Mouse (Mus musculus): ENCODE results near the gene Kdf1.
A peak's percentile ranks its signal among the peaks of the same experiment; 100 is the strongest.

Kdf1 gene

DNA sequence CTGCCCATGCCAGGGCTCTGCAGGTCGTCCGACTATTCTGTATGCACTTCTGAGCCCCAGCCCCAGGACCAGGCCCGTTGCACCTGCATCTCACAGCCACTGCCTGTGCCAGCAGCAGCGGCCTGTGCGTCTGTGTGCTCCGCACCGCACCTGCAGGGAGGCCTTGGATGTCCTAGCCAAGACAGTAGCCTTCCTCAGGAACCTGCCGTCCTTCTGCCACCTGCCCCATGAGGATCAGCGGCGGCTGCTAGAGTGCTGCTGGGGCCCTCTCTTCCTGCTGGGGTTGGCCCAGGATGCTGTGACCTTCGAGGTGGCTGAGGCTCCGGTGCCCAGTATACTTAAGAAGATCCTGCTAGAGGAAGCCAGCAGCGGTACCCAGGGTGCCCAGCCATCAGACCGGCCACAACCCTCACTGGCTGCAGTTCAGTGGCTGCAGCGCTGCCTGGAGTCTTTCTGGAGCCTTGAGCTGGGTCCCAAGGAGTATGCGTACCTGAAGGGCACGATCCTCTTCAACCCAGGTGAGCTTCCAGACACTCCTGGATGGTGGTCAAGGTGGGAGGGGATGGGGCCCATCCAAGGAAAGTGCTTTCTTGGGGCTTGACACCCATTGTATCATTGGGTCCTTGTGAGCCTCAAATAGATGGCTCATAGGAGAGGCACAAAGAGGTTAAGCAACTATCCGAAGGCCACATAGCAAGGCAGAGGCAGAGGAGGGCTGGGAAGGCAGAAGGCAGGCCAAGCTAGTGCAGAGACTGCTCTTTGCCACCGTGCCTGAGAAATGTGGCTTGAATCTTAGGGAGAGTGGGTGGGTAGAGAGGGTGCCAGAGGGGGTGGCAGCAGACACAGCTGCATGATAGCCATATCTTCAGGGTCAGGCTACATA, 34.9 kb downstream of the Kdf1 start:
- no peak for DNase-seq (ENCODE audit: low read depth, low spot score)

DNA sequence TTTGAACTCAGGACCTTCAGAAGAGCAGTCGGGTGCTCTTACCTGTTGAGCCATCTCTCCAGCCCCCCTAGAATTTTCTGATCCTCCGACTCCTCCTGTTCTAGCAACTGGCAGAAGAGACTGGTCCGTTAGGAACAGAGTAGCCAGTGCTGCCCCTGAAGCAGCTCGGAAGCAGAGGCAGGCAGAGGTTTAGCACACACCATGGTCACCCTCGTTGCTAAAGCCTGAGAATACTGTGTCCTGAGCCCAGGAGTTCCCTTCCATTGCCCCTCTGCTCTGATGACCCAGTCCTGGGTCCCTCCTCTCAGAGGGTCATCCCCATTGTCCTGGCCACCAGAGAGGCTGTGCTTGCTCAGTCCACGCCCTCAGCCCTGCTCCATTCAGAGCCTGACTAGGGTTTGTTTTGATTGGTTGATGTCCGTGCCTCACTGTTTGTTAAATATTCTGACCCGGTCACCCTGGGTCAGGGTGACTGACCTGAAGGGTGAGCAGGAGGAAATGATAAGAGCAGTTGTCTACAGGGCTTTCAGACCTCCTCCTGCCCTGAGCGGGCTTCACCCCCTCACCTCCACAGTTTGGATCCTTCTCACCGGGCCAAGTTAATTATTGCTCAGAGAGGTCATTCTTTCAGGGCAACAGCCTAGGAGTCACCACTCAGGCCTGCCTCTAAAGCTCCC, 38.4 kb downstream of the Kdf1 start:
- DNase-seq (ENCODE audit: low read depth, low spot score), result peak; percentile 18

DNA sequence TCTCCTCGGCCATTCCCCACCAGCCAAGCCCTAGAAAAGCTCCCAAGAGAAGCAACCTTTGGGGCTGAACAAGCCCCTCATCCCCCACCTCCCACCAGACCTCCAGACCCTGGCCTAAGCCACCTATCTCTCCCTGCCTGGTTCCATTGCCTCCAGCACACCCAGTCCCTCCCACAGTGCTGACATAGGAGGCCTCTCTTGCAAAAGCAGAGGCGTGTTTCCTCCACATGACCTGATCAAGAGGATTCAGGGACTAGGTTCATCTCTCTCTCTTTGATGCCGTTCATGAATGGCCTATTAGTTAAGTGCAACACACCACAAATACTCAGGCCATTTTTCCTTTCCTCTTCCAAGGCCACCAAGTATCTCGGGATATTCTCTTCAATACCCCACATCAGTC, 41.1 kb downstream of the Kdf1 start:
- no peak for DNase-seq (ENCODE audit: low read depth, low spot score)

DNA sequence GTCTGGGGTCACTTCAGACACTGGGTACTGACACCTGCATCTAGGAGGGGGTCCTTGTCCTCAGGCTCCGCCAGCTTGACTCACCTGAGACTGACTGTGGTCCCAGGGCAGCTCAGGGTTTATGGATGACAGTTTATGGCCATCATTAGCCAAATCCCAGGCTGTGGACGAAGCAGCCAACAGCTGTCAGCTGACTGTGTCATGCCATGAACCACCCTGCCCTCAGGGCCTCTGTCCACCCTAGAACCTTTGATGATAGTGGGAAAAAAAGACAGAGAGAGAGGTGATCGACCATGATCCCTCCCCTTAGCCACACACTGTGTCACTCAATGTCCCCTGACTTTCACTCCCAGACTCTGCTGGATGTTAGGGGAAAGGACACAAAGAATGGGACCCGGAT, 42.9 kb downstream of the Kdf1 start:
- DNase-seq (ENCODE audit: low read depth, low spot score), result no peak

DNA sequence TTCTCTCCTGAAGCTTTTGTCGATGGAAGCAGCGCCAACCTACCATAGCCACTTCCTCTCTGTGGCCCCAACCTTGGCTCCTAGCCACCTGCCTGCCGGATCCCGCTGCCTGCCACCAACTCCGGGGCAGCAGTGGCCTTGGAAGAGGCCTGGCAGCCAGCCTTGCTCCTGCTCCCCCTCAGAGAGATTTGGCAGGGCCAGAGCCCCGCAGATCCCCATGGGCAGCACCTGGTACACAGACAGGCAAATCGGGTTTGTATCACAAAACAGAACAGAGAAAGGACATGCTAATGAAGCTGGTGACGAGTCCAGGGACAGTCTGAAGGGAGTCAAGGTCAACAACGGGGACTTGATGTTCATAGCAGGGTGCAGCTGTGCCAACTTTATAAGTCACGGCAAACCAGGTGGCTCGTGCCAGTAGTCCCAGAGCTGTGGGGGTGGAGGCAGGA, 44.4 kb downstream of the Kdf1 start:
- no peak for DNase-seq (ENCODE audit: low read depth, low spot score)

DNA sequence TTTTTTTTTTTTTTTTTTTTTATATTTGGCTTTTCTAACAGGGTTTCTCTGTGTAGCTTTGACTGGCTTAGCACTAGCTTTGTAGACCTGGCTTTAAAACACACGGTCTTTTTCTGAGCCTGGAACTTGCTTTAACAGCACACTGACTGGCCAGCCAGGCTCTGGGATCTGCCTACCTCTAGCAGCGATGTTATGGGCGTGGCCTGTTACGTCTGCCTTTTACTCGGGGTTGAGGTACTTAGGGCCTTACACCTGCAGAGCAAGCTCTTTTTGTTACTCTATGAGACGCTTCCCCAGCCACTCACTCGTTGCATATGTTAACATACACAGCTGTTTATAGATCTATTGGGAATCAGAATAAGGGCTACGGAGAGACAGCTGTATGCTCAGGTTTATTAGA, 48.5 kb downstream of the Kdf1 start:
- DNase-seq (ENCODE audit: low read depth, low spot score), result no peak

DNA sequence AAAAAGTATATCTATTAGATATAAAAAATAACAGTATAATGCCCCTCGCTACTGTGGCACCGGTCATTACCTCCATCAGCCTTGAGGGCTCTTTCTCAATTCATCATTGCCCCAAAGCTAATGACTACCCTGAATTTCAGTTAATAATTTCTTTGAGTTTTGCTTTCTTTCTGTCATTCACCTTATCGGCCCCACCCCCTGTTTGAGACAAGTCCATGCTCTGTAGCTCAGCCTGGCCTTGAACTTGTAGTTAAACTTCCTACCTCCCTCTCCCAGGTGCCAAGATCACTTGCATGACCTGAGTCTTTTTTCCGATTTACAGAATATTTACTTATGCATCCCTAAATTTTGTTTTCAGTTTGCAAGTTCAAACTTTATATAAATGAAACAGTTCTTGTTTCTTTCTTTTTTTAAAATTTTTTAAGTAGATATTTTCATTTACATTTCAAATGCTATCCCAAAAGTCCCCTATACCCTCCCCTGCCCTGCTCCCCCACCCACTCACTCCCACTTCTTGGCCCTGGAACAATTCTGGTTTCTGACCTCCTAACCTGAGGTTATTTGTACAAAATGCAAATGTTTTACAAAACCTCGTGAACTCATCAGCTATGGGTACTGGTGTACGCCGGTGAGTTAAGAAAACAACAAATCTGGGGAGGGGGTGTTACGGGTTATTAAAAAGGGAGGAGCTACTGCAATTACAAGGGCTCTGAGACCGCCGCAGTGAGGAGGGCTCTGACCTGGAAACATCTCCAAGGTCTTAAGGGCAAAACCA, 50.7 kb downstream of the Kdf1 start:
- no peak for DNase-seq (ENCODE audit: low read depth, low spot score)

DNA sequence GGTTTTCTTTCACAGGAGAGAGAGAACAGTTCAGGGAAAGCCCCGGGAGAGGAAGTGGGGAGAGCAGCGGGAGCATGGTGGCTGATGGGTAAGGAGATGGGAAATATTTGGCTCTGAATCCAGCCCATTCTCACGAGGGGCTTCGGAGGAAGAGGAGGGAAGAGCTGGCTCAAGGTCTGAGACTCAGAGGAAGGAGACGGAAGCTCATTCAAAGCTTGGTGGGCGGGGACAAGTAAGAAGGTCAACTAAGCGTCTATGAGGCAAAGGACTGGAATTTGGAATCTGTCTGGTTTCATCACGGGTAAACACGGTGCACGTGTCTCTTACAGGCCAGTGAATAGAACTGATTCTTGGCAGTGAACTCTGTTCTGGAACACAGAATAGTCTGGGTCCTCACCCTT, 51.3 kb downstream of the Kdf1 start:
- no peak for DNase-seq (ENCODE audit: low read depth, low spot score)

DNA sequence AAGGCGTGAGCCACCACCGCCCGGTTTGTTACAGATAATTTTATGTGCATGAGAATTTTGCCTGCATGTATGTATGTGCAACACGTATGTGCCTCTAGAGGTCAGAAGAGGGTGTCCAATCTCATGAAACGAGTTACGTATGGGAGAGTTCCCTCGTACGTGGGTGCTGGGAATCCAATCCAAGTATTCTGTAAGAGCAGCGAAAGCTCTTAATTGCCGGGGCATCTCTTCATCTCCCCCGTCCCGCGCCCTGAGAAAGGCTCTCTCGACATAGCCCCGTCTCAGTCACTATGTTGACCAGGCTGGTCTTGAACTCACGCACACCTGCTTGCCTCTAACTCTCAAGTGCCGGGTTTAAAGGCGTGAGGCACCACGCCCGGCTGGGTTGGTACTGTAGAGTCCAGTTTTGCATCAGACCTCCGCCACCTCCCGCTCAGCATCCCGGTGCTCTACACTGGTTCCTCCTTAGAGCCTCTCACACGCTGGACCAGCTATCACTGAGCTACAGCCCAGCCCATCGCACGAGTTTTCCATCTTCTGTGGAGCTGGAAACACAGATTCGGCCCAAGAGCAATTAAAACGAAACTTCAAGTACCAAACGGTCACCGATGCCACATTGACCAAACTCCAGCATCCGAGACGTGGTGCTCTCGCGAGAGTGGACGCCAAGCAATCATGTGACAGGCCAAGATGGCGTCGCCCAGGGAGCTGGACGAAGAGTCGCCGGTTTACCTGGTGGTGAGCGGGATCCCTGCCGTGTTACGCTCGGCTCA, 55.5 kb downstream of the Kdf1 start, which contains the start of gene Gpatch3:
Gpatch3 (plus strand) TSS at position 676 of the 773 bp plus-strand sequence.
- peak; percentile 94 for DNase-seq (ENCODE audit: low read depth, low spot score)

DNA sequence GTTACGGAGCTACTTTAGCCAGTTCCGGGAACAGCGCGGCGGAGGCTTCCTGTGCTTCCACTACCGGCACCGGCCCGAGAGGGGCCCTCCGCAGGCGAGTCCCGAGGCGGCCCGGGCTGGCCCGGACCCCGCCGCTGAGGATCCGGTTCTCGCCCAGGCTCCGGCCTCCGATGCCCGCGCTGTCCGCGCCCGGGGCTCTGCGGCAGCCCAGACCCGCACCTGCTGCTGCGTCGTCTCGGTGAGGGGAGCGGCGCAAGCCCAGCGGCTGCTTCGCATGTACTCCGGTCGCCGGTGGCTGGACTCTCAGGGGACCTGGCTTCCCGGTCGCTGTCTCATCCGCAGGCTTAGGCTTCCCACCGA, 56.1 kb downstream of the Kdf1 start:
- DNase-seq (ENCODE audit: low read depth, low spot score), result no peak

DNA sequence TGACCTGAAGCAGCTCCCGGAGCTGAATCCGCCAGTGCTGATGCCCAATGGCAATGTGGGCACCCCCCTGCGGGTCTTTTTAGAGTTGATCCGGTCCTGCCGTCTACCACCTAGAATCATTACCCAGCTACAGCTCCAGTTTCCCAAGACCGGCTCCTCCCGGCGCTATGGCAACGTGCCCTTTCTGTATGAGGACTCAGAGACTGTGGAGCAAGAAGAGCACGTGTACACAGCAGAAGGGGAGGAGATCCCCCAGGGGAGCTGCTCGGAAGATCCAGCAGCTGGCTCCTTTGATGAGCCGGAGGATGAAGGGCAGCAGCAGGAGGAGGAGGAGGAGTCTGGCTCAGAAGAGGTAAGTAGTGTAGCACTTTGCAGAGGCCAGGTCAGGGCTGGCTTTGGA, 59.2 kb downstream of the Kdf1 start:
- DNase-seq (ENCODE audit: low read depth, low spot score), result no peak

Measured in mesoderm, embryonic 11.5 days (tissue).